Mouse (Mus musculus) embryonic facial prominence, embryonic 12.5 days (tissue): Measurements from ENCODE around the gene Gm5134. TPM values are rescaled to one million over a fixed set of nuclear protein-coding genes. Genes with fewer than 3 reads are reported as not detected.

Experiments
- ATAC-seq: fragments of 200-750 bp; cut with Nextera tagmentation; 2 replicates; pipeline ENCODE4 v1.8.0; 2017; ENCODE audit not compliant: insufficient number of reproducible peaks, insufficient read depth, low FRiP score, low TSS enrichment
- H3K27ac ChIP-seq: fragments of 300-500 bp; sonication (generic); 2 replicates; pipeline ENCODE4 v1.5.1; 2016; ENCODE audit warnings: mild to moderate bottlenecking
- H3K27me3 ChIP-seq: fragments of 300-500 bp; sonication (generic); 2 replicates; pipeline ENCODE4 v1.6.1; 2016; ENCODE audit warnings: mild to moderate bottlenecking, moderate library complexity
- H3K36me3 ChIP-seq: fragments of 300-500 bp; sonication (generic); 2 replicates; pipeline ENCODE4 v1.6.1; 2016; ENCODE audit warnings: mild to moderate bottlenecking
- H3K4me1 ChIP-seq: fragments of 300-500 bp; sonication (generic); 2 replicates; pipeline ENCODE4 v1.6.1; 2016
- H3K4me2 ChIP-seq: fragments of 300-500 bp; sonication (generic); replicated peaks from 2 replicates; pipeline ENCODE4 v1.6.1; 2016; ENCODE audit warnings: mild to moderate bottlenecking, moderate library complexity
- H3K4me3 ChIP-seq: fragments of 300-500 bp; sonication (generic); 2 replicates; pipeline ENCODE4 v1.5.1; 2016; ENCODE audit warnings: mild to moderate bottlenecking
- H3K9ac ChIP-seq: fragments of 300-500 bp; sonication (generic); 2 replicates; pipeline ENCODE4 v1.6.1; 2016; ENCODE audit warnings: mild to moderate bottlenecking, moderate library complexity
- H3K9me3 ChIP-seq: fragments of 300-500 bp; sonication (generic); 2 replicates; pipeline ENCODE4 v1.6.1; 2016; ENCODE audit warnings: mild to moderate bottlenecking, moderate library complexity
- WGBS: fragments of 180-500 bp; shearing (Covaris S2); methylation state at CpG from one replicate; pipeline ENCODE4 v1.1.7; 2016; 5-methylcytosine and 5-hydroxymethylcytosine counted together
- polyA plus RNA-seq: library from polyadenylated mRNA; unstranded; fragments of >200 nt; fragmentation: Nextera tagmentation; extraction: Ambion mirVana; gene quantifications from 2 replicates; pipeline ENCODE4 v1.2.1, GENCODE M21; 2016

Gene Gm5134
- polyA plus RNA-seq, 1 experiment from 2014 or later: not detected

DNA sequence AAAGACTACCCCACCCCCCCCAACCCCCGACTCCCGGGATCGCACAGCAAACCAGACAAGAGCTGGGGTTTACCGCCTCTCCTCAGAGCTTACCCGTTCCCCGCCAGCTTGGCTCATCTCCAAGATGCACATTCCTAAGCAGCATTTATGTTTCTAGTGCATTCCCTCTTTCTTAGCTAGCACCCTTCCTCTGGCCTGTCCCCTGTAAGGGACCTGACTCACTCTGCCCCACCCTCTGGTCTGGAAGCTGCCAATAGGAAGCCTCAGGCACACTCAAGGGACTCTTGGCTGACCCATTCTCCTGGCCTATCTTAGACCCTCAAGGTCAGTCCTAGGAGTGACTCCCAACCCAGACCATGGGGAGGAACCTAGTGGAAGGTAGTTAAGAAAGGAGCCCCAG lies 24.0 kb upstream of the Gm5134 start:
- Histone ChIP-seq H3K4me2 (peak overlapping the region; percentile 83), H3K9me3 (no peaks in the 10 kb centered on the region), H3K9ac (no peak overlapping the region; the same call in 1 of the 2 replicates), H3K4me3 (peak overlapping the region; percentile 66; the same call in 1 of the 2 replicates), H3K27me3 (peaks cover 10% of the 10 kb centered on the region; the same call in 1 of the 2 replicates), H3K36me3 (peaks cover 31% of the 10 kb centered on the region), H3K4me1 (peaks cover 30% of the 10 kb centered on the region), H3K27ac (peak overlapping the region; percentile 50; the same call in 1 of the 2 replicates)
- ATAC-seq: no peak
- 13% methylated on average over 6 of the region's 6 CpGs for WGBS

DNA sequence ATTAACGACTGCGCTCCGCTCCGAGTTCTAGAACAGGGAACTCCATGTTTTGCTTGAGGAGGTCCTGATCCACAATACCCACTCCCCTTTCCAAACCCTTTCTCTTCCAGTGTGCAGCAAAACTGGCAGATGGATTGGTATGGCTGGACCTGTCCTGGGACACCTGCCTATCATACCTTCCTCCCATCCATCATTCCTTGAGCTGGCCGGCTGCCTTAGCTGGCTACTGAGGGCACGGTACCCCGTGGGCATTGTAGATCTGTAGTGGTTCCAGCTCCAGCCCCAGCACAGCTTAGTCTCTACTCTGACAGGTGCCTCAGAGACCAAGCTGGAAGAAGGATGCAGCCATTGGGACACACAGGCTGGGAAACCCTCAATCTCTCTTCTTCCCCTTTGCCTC lies 23.0 kb upstream of the Gm5134 start:
- Histone ChIP-seq H3K36me3 (peaks cover 21% of the 10 kb centered on the region), H3K9ac (peak overlapping the region; percentile 94), H3K4me1 (peaks cover 38% of the 10 kb centered on the region), H3K27ac (peak overlapping the region; percentile 80; the same call in 1 of the 2 replicates), H3K4me2 (peak overlapping the region; percentile 83), H3K9me3 (no peaks in the 10 kb centered on the region), H3K27me3 (peaks cover 20% of the 10 kb centered on the region), H3K4me3 (peak overlapping the region; percentile 66)
- ATAC-seq: no peak
- 19% methylated on average over 7 of the region's 7 CpGs for WGBS

DNA sequence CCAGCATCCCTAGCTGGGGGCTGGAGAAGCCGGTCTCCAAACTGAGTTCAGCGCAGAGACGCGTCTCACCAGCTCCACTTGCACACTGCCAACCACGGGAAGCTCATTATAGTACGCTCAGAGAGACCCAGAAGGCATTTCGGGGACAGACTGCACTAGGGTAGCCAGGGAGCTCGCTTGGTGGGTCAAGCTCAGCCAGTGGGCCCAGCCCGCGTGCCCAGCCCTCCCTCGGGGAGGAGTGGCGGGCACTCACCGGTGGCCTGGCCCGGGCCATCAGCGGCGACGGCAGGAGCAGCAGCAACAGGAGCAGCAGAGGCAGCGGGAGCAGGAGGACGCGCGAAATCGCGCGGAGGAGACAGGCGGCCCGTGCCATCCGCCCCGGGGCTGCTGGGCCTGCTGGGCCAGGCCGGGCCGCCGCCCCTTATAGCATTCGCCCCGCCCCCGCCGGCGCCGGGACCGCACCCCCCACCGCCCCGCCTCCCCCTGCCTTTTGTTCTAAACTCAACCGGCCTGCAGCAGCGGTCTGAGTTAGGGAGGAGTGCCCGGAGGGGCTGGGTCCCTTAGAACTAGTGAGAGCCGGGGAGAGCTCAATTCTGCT lies 22.1 kb upstream of the Gm5134 start:
- H3K9me3 ChIP-seq: no peaks in the 10 kb centered on the region
- H3K4me3 ChIP-seq: peak overlapping the region; percentile 66
- peak; percentile 42 for ATAC-seq
- peak overlapping the region; percentile 94 for H3K9ac ChIP-seq
- WGBS: under 1% methylated on average over 35 of the region's 44 CpGs
- H3K27me3 ChIP-seq: peaks cover 29% of the 10 kb centered on the region
- H3K36me3 ChIP-seq: peaks cover 12% of the 10 kb centered on the region
- H3K4me2 ChIP-seq: peak overlapping the region; percentile 83
- H3K4me1 ChIP-seq: peaks cover 38% of the 10 kb centered on the region
- H3K27ac ChIP-seq: peak overlapping the region; percentile 80

DNA sequence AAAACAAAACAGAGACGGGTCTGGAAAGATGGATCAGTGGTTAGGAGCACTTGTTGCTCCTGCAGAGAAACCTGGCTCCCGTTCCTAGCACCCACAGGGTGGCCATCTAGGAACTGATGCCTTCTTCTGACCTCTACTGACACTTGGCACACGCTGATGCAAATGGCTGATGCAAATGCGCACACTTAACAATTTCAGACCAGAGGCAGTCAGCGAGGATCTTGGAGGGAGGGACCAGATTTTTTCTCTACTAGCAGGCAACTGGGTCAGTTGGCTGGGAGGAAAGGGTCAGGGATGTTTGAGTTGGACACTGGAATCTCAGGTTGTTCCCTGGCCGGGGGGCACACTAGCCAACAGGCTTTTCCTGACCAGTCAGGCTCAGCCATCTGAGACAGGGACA lies 21.4 kb upstream of the Gm5134 start, which contains the start of gene Chchd10:
Chchd10 (plus strand) TSS at position 240 of the 400 bp plus-strand sequence.
- peaks cover 38% of the 10 kb centered on the region for H3K4me1 ChIP-seq
- peak within 1 kb of the TSS; percentile 94 for H3K9ac ChIP-seq
- WGBS: 27% methylated on average over 6 of the region's 6 CpGs
- H3K27me3 ChIP-seq: peaks cover 34% of the 10 kb centered on the region
- peak within 1 kb of the TSS; percentile 83 for H3K4me2 ChIP-seq
- no peak for ATAC-seq
- peaks cover 5% of the 10 kb centered on the region for H3K36me3 ChIP-seq
- peak within 1 kb of the TSS; percentile 66 for H3K4me3 ChIP-seq
- H3K9me3 ChIP-seq: no peaks in the 10 kb centered on the region
- H3K27ac ChIP-seq: peak within 1 kb of the TSS; percentile 80

DNA sequence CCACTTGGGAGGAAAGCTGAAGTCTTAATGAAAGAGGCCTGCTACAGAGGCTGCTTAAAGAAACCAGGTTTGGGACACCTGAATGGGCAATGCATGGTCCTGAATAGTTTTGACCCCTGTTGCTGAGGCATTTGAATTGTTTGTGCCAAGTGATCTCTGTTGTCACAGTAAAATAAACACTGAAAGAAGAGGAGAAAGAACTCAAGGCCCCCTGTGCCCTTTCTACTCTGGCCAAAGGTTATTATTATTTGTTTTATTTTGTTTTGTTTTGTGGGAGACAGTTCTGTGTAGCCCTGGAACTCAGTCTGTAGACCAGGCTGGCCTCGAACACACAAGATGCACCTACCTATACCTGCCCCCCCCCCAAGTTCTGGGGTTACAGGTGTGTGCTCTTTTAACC lies 19.3 kb upstream of the Gm5134 start:
- Histone ChIP-seq H3K27me3 (peaks cover 34% of the 10 kb centered on the region), H3K4me1 (peaks cover 36% of the 10 kb centered on the region), H3K4me2 (peak overlapping the region; percentile 80), H3K36me3 (no peaks in the 10 kb centered on the region), H3K27ac (no peak overlapping the region), H3K9ac (no peak overlapping the region; the same call in 1 of the 2 replicates), H3K4me3 (0 out of 2 replicates have a peak overlapping the region, but pooled peaks have one; percentile 43), H3K9me3 (no peaks in the 10 kb centered on the region)
- 69% methylated on average over 1 of the region's 1 CpGs for WGBS
- ATAC-seq: no peak

DNA sequence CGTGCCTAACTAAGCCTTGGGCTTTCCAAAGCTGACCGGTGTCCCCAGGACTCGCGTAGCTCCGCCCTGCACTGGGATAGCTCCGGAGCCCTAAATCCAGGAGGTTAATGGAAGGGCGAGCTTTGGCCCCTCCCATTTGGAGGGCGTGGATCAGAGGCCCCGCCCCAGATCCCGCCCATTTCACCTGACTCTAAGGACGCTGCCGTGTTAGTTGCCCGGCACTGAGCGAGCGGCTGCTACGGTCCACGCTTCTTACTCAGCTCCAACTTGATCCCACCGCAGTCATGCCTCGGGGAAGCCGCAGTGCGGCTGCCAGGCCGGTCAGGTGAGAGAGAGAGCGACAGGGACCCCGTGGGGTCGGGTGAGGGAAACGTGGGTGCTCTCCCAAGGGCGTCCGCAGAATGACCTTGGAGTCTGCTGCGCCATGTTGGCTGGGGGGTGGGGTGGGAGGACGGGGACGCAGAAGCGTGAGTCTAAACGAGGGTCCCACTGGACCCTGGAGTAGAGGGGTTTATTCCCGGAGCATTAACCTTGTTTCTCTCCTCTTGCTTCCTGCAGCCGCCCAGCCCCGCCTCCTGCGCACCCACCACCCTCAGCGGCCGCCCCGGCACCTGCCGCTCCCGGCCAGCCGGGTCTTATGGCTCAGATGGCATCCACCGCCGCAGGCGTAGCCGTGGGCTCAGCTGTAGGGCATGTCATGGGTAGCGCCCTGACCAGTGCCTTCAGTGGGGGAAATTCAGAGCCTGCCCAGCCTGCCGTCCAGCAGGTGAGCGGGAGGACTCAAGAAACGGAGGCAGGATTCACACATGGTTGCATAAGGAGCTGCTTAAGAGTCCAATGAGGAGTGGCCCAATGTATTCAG lies 18.4 kb upstream of the Gm5134 start, which contains the start of gene Mmp11:
Mmp11 (minus strand) TSS at position 817 of the 862 bp plus-strand sequence.
- no peak; the same call in 1 of the 2 replicates for ATAC-seq
- WGBS: 2% methylated on average over 50 of the region's 51 CpGs
- Histone ChIP-seq H3K4me1 (peaks cover 27% of the 10 kb centered on the region), H3K9me3 (no peaks in the 10 kb centered on the region), H3K36me3 (no peaks in the 10 kb centered on the region), H3K4me2 (peak within 1 kb of the TSS; percentile 80), H3K27me3 (peaks cover 31% of the 10 kb centered on the region), H3K27ac (no peak within 1 kb of the TSS), H3K4me3 (peak within 1 kb of the TSS; percentile 43), H3K9ac (peak within 1 kb of the TSS; percentile 31)

DNA sequence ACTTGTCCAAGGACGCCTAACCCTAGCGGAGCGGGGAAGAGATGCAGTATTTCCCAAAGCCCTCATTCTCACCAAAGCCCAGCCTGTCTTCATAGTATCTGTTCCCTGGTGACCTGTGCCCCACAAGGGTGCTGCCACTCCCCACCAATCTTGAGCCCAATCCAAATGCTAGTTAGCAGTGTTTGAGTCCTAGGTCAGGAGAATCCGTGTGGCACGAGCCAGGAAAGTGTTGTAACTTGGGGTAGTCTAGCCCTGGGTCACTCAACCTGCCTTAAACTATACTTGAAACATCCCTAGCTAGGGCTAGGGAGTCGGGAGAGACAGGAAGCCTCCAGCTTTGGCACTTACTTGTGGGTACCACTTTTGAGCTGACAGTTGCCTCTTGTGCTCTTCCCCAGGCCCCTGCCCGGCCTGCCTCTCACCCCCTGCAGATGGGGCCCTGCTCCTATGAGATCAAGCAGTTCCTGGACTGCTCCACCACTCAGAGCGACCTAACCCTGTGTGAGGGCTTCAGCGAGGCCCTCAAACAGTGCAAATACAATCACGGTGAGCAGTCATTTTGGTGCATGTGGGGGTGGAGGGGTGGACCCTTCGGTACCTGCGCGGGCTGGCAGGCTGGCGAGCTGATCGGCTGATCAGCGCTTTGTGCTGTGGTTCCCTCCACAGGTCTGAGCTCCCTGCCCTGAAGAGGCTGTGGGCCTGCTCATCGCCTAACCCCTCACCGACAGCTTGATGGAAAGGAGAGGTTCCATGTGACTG lies 17.2 kb upstream of the Gm5134 start:
- ATAC-seq: no peak
- Histone ChIP-seq H3K36me3 (no peaks in the 10 kb centered on the region), H3K9me3 (no peaks in the 10 kb centered on the region), H3K4me1 (peaks cover 17% of the 10 kb centered on the region), H3K9ac (no peak overlapping the region), H3K4me3 (no peak overlapping the region), H3K27me3 (peaks cover 28% of the 10 kb centered on the region), H3K27ac (no peak overlapping the region), H3K4me2 (0 out of 2 replicates have a peak overlapping the region, but pooled peaks have one; percentile 1)
- 32% methylated on average over 18 of the region's 18 CpGs for WGBS

DNA sequence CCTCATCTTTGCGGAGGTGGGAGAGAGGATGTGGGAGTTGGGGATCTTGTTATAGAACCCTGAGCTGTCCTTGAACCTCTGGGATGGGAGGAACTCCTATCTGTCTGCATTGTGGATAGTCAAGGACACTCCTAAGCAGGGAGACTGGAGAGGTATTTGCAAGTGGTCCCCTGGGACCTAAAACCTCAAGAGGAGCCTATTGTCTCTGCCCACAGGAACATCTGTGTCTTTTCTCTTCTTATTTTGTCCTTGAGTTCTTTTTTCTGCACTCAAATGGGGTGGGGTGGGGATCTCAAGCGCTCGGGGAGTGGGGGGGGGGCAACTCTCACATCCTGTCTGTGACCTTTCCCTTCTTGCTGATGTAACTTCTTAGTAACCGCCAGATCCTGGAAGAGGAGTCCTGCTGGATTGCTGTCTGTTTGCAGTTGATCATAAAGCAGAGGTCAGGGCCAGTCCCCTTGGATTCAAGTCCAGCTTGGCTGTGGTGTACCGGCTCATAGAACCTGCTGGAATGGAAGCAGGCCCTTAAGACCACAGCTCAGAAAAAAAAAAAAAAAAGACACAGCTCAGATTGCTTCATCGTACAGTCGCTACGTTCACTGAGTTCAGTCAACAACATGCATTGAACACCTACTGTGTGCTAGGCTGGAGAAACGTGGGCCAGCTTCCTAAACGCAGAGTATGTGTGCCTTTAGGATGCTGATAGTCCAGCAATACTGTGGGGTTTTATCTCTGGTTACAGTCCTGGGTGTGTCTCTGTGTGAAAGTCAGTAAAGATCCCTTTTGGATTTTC lies 16.3 kb upstream of the Gm5134 start:
- H3K9me3 ChIP-seq: no peaks in the 10 kb centered on the region
- peaks cover 11% of the 10 kb centered on the region; the same call in 1 of the 2 replicates for H3K4me1 ChIP-seq
- no peak overlapping the region for H3K27ac ChIP-seq
- H3K9ac ChIP-seq: no peak overlapping the region
- WGBS: 53% methylated on average over 10 of the region's 10 CpGs
- peaks cover 28% of the 10 kb centered on the region for H3K27me3 ChIP-seq
- no peaks in the 10 kb centered on the region for H3K36me3 ChIP-seq
- no peak overlapping the region for H3K4me2 ChIP-seq
- H3K4me3 ChIP-seq: no peak overlapping the region
- ATAC-seq: no peak

DNA sequence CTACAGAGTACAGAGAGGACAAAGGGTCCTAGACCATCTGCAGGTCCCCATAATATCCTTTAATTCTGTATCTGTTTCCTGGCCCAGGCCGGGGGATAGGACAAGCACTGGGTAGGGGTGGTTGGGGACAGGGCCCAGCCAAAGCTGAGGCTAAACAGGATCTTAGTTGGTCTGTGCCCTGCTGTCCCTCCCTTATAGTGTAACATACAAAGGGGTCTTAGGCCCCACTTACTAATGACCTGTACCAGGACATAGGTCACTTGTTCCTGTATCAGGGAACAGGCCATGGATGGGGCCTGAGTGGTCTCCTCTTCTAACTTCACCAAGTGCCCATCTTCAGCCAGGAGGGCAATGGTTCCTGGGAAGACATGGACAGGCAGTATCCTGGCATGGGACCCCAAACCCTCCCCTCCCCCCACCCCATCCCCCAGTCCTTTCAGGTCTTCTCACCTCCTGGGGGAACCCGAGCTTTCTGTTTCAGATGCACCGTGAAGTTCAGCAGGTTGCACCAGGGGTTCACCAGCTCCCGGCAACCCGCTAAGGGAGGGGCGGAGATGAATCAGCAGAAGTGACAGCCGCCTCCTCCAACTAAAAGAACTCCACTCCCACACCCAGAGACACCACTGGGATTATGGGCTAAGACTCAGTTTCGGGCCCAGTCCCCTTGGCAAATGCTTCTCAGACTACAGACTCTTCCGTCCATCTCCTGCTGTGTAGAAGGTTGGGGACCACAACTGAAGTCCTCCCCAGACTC lies 14.7 kb upstream of the Gm5134 start:
- Histone ChIP-seq H3K4me1 (peaks cover 9% of the 10 kb centered on the region; the same call in 1 of the 2 replicates), H3K4me2 (no peak overlapping the region), H3K4me3 (no peak overlapping the region), H3K27ac (no peak overlapping the region), H3K9ac (no peak overlapping the region), H3K36me3 (no peaks in the 10 kb centered on the region), H3K27me3 (peaks cover 28% of the 10 kb centered on the region), H3K9me3 (no peaks in the 10 kb centered on the region)
- ATAC-seq: no peak
- 51% methylated on average over 9 of the region's 9 CpGs for WGBS

DNA sequence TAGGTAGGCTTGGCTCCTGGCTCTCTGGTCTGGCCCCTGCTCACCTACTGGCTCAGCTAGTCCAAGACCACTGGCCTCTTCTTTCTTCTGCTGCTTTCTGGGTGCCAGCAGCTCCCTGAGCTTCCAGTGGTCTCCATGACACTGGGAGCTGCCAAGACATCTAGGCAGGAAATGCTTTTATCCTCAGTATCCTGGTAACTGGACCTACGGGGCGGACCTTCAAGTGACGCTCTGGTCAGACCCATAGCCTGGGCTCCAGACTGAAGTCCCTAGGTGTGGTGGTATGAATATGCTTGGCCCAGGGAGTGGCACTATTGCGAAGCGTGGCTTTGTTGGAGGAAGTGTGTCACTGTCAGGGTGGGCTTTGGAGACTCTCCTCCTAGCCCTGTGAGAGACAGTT lies 13.8 kb upstream of the Gm5134 start, which contains the start of gene Gm867:
Gm867 (minus strand) TSS at position 153 of the 400 bp plus-strand sequence.
- ATAC-seq: no peak
- H3K9ac ChIP-seq: no peak within 1 kb of the TSS
- H3K4me1 ChIP-seq: peaks cover 6% of the 10 kb centered on the region; the same call in 1 of the 2 replicates
- H3K4me2 ChIP-seq: no peak within 1 kb of the TSS
- WGBS: 74% methylated on average over 5 of the region's 5 CpGs
- no peak within 1 kb of the TSS for H3K4me3 ChIP-seq
- H3K27me3 ChIP-seq: peaks cover 22% of the 10 kb centered on the region
- H3K27ac ChIP-seq: no peak within 1 kb of the TSS
- no peaks in the 10 kb centered on the region for H3K9me3 ChIP-seq
- no peaks in the 10 kb centered on the region for H3K36me3 ChIP-seq
